Mouse (Mus musculus): Measurements from ENCODE around the gene Fam122a. TPM values are rescaled to one million over a fixed set of nuclear protein-coding genes. Genes with fewer than 3 reads are reported as not detected.

Gene Fam122a
- polyA plus RNA-seq, 1 experiment from 2014 or later, result 55.2 TPM

- Histone ChIP-seq H3K9me3 (no peaks in the 10 kb centered on the region), H3K4me1 (0 out of 2 replicates have a peak, but pooled peaks cover 3% of the 10 kb centered on the region), H3K27ac (no peak overlapping the region), H3K36me3 (no peaks in the 10 kb centered on the region), H3K9ac (no peak overlapping the region), H3K4me3 (replicated peaks) (no peak overlapping the region), H3K27me3 (replicated peaks) (no peaks in the 10 kb centered on the region), H3K4me2 (no peak overlapping the region)
- no peak; the same call in 1 of the 2 replicates for ATAC-seq (ENCODE audit: insufficient read depth, low FRiP score, low read depth)
- 30% methylated on average over 3 of the region's 3 CpGs for WGBS
Measured at GRCm38 (mm10) chr19:24452441-24452898, 24.7 kb downstream of the Fam122a start.

- WGBS, result 85% methylated on average over 3 of the region's 3 CpGs
- Histone ChIP-seq H3K9ac (no peak overlapping the region), H3K4me2 (no peak overlapping the region), H3K27ac (no peak overlapping the region), H3K4me3 (replicated peaks) (no peak overlapping the region), H3K36me3 (no peaks in the 10 kb centered on the region), H3K27me3 (replicated peaks) (no peaks in the 10 kb centered on the region), H3K4me1 (0 out of 2 replicates have a peak, but pooled peaks cover 3% of the 10 kb centered on the region), H3K9me3 (no peaks in the 10 kb centered on the region)
- no peak for ATAC-seq (ENCODE audit: insufficient read depth, low FRiP score, low read depth)
Measured at GRCm38 (mm10) chr19:24451626-24452025, 25.5 kb downstream of the Fam122a start.

- H3K4me1 ChIP-seq, result 0 out of 2 replicates have a peak, but pooled peaks cover 3% of the 10 kb centered on the region
- H3K4me2 ChIP-seq, result no peak overlapping the region
- H3K9me3 ChIP-seq, result no peaks in the 10 kb centered on the region
- ATAC-seq (ENCODE audit: insufficient read depth, low FRiP score, low read depth), result no peak
- no peaks in the 10 kb centered on the region for H3K27me3 ChIP-seq (replicated peaks)
- WGBS, result 93% methylated on average over 8 of the region's 8 CpGs
- no peak overlapping the region for H3K9ac ChIP-seq
- H3K36me3 ChIP-seq, result no peaks in the 10 kb centered on the region
- no peak overlapping the region for H3K4me3 ChIP-seq (replicated peaks)
- H3K27ac ChIP-seq, result no peak overlapping the region
Measured at GRCm38 (mm10) chr19:24450740-24451139, 26.4 kb downstream of the Fam122a start.

GRCm38 (mm10) chr19:24444322-24444721 lies 32.8 kb downstream of the Fam122a start:
- no peak for ATAC-seq (ENCODE audit: insufficient read depth, low FRiP score, low read depth)
- H3K27ac ChIP-seq, result no peak overlapping the region
- 77% methylated on average over 3 of the region's 3 CpGs for WGBS
- H3K4me1 ChIP-seq, result no peaks in the 10 kb centered on the region
- H3K36me3 ChIP-seq, result no peaks in the 10 kb centered on the region
- H3K4me3 ChIP-seq (replicated peaks), result no peak overlapping the region
- H3K27me3 ChIP-seq (replicated peaks), result no peaks in the 10 kb centered on the region
- no peaks in the 10 kb centered on the region for H3K9me3 ChIP-seq
- H3K9ac ChIP-seq, result no peak overlapping the region
- H3K4me2 ChIP-seq, result no peak overlapping the region

- Histone ChIP-seq H3K36me3 (no peaks in the 10 kb centered on the region), H3K4me2 (no peak overlapping the region), H3K9ac (no peak overlapping the region), H3K4me1 (no peaks in the 10 kb centered on the region), H3K4me3 (replicated peaks) (no peak overlapping the region), H3K9me3 (no peaks in the 10 kb centered on the region), H3K27ac (no peak overlapping the region), H3K27me3 (replicated peaks) (no peaks in the 10 kb centered on the region)
- 76% methylated on average over 4 of the region's 4 CpGs for WGBS
- ATAC-seq (ENCODE audit: insufficient read depth, low FRiP score, low read depth), result no peak
Measured at GRCm38 (mm10) chr19:24439715-24440114, 37.4 kb downstream of the Fam122a start.

GRCm38 (mm10) chr19:24434291-24434690 lies 42.9 kb downstream of the Fam122a start:
- Histone ChIP-seq H3K9ac (no peak overlapping the region), H3K9me3 (no peaks in the 10 kb centered on the region), H3K4me3 (replicated peaks) (no peak overlapping the region), H3K4me1 (no peaks in the 10 kb centered on the region), H3K4me2 (no peak overlapping the region), H3K27ac (no peak overlapping the region), H3K36me3 (no peaks in the 10 kb centered on the region), H3K27me3 (replicated peaks) (no peaks in the 10 kb centered on the region)
- no peak for ATAC-seq (ENCODE audit: insufficient read depth, low FRiP score, low read depth)
- 65% methylated on average over 6 of the region's 6 CpGs for WGBS

- H3K9ac ChIP-seq, result no peak overlapping the region
- H3K36me3 ChIP-seq, result no peaks in the 10 kb centered on the region
- no peaks in the 10 kb centered on the region for H3K27me3 ChIP-seq (replicated peaks)
- H3K9me3 ChIP-seq, result no peaks in the 10 kb centered on the region
- H3K27ac ChIP-seq, result no peak overlapping the region
- WGBS, result 82% methylated on average over 5 of the region's 5 CpGs
- no peak overlapping the region for H3K4me2 ChIP-seq
- no peaks in the 10 kb centered on the region for H3K4me1 ChIP-seq
- no peak overlapping the region for H3K4me3 ChIP-seq (replicated peaks)
- ATAC-seq (ENCODE audit: insufficient read depth, low FRiP score, low read depth), result no peak
Measured at GRCm38 (mm10) chr19:24432447-24432846, 44.7 kb downstream of the Fam122a start.

- no peak overlapping the region for H3K27ac ChIP-seq
- H3K4me3 ChIP-seq (replicated peaks), result no peak overlapping the region
- H3K36me3 ChIP-seq, result no peaks in the 10 kb centered on the region
- H3K9ac ChIP-seq, result no peak overlapping the region
- no peaks in the 10 kb centered on the region for H3K9me3 ChIP-seq
- 81% methylated on average over 2 of the region's 2 CpGs for WGBS
- no peaks in the 10 kb centered on the region for H3K27me3 ChIP-seq (replicated peaks)
- no peak for ATAC-seq (ENCODE audit: insufficient read depth, low FRiP score, low read depth)
- no peak overlapping the region for H3K4me2 ChIP-seq
- no peaks in the 10 kb centered on the region for H3K4me1 ChIP-seq
Measured at GRCm38 (mm10) chr19:24431381-24431780, 45.8 kb downstream of the Fam122a start.

GRCm38 (mm10) chr19:24428011-24428410 lies 49.1 kb downstream of the Fam122a start:
- Histone ChIP-seq H3K27me3 (replicated peaks) (no peaks in the 10 kb centered on the region), H3K4me1 (no peaks in the 10 kb centered on the region), H3K27ac (no peak overlapping the region), H3K9ac (no peak overlapping the region), H3K9me3 (no peaks in the 10 kb centered on the region), H3K4me2 (no peak overlapping the region), H3K36me3 (no peaks in the 10 kb centered on the region), H3K4me3 (replicated peaks) (no peak overlapping the region)
- 89% methylated on average over 3 of the region's 3 CpGs for WGBS
- no peak for ATAC-seq (ENCODE audit: insufficient read depth, low FRiP score, low read depth)

- no peak overlapping the region for H3K4me2 ChIP-seq
- peak; percentile 77 for ATAC-seq (ENCODE audit: insufficient read depth, low FRiP score, low read depth)
Measured at GRCm38 (mm10) chr19:24427258-24427657, 49.9 kb downstream of the Fam122a start.

GRCm38 (mm10) chr19:24426759-24427181 lies 50.4 kb downstream of the Fam122a start:
- Histone ChIP-seq H3K27me3 (replicated peaks) (no peaks in the 10 kb centered on the region), H3K4me3 (replicated peaks) (no peak overlapping the region), H3K27ac (peak overlapping the region; percentile 59; the same call in 1 of the 2 replicates), H3K9ac (no peak overlapping the region), H3K9me3 (no peaks in the 10 kb centered on the region), H3K4me2 (no peak overlapping the region), H3K36me3 (no peaks in the 10 kb centered on the region), H3K4me1 (no peaks in the 10 kb centered on the region)
- 74% methylated on average over 7 of the region's 7 CpGs for WGBS
- peak; percentile 72; the same call in 1 of the 2 replicates for ATAC-seq (ENCODE audit: insufficient read depth, low FRiP score, low read depth)

More at GRCm38 (mm10) chr19:24427258-24427657, 49.9 kb downstream of the Fam122a start:
- whole genome bisulfite sequencing, result 39% methylated on average over 4 of the region's 4 CpGs
- H3K27me3 ChIP-seq (replicated peaks), result no peaks in the 10 kb centered on the region
- no peaks in the 10 kb centered on the region for H3K4me1 ChIP-seq
- no peaks in the 10 kb centered on the region for H3K9me3 ChIP-seq
- H3K9ac ChIP-seq, result no peak overlapping the region
- H3K27ac ChIP-seq, result peak overlapping the region; percentile 59; the same call in 1 of the 2 replicates
- no peaks in the 10 kb centered on the region for H3K36me3 ChIP-seq
- H3K4me3 ChIP-seq (replicated peaks), result no peak overlapping the region

Data from stomach, embryonic 15.5 days (tissue).